Mouse (Mus musculus) olfactory bulb, adult 2 months (tissue): ENCODE measurements around the gene Ascc1. TPM values are rescaled to one million over a fixed set of nuclear protein-coding genes. Genes with fewer than 3 reads are reported as not detected.

Experiments used
- H3K27ac ChIP-seq: fragments of 200-500 bp; 2 replicates; pipeline ENCODE4 v1.5.1; 2012; ENCODE audit warnings: low read depth, low read length; ENCODE audit not compliant: insufficient read depth
- H3K4me1 ChIP-seq: fragments of 200-500 bp; 2 replicates; pipeline ENCODE4 v1.6.1; 2012; ENCODE audit warnings: low read length; ENCODE audit not compliant: control insufficient read depth, insufficient read depth
- H3K4me3 ChIP-seq: fragments of 200-500 bp; 2 replicates; pipeline ENCODE4 v1.5.1; 2012; ENCODE audit warnings: mild to moderate bottlenecking, low read depth, low read length, moderate library complexity; ENCODE audit not compliant: insufficient read depth
- CTCF ChIP-seq: fragments of 200-500 bp; IDR thresholded peaks from 2 replicates; pipeline ENCODE4 v1.5.1; 2012; ENCODE audit warnings: low read depth, mild to moderate bottlenecking, low read length, moderate library complexity; ENCODE audit not compliant: insufficient read depth
- POLR2A ChIP-seq: fragments of 200-500 bp; IDR thresholded peaks from 2 replicates; pipeline ENCODE4 v1.6.1; 2012; ENCODE audit warnings: mild to moderate bottlenecking, low read depth, low read length, moderate library complexity; ENCODE audit not compliant: insufficient read depth
- WGBS: fragments of 180-500 bp; shearing (Covaris S2); methylation state at CpG from one replicate; pipeline ENCODE4 v1.1.7; 2018; 5-methylcytosine and 5-hydroxymethylcytosine counted together
- polyA plus RNA-seq: library from polyadenylated mRNA; stranded (reverse); fragments of >200 nt; gene quantifications from 2 replicates; pipeline ENCODE4 v1.2.4, GENCODE M21; 2012; ENCODE audit warnings: low replicate concordance; ENCODE audit not compliant: missing spikeins, insufficient read depth, insufficient read length

Gene Ascc1
- polyA plus RNA-seq, 1 experiment = not detected

- no peak for TF ChIP-seq CTCF
- no peak for TF ChIP-seq POLR2A
- Histone ChIP-seq H3K27ac (no peak overlapping the region), H3K4me1 (peaks cover 14% of the 10 kb centered on the region), H3K4me3 (no peak overlapping the region)
- 80% methylated on average over 8 of the region's 8 CpGs for WGBS
Observed at GRCm38 (mm10) chr10:60042350-60042922, 39.8 kb downstream of the Ascc1 start.

DNA sequence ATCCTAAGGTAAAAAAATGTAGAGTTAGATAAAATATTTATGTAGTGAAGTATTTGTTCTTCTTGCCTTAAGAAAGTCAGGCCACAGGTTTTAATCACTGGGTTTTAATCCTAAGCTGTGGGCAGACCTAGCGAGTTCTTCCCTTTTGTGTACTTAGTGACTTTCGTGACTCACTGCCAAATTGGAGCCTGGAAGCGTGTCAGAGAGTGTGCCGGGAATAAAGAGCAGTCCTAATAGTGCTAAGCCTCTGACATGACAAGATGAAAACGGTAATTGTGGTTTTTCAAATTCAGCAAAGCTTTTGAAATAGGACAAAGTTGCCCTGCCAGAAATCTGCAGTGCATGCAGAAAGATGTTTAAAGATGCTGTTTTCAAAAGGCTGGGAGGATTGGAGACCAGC is 44.1 kb downstream of the Ascc1 start:
- WGBS = 7% methylated on average over 5 of the region's 5 CpGs
- TF ChIP-seq CTCF = no peak
- TF ChIP-seq POLR2A = no peak
- peak overlapping the region; percentile 90 for H3K27ac ChIP-seq
- H3K4me3 ChIP-seq = no peak overlapping the region
- peaks cover 13% of the 10 kb centered on the region for H3K4me1 ChIP-seq

DNA sequence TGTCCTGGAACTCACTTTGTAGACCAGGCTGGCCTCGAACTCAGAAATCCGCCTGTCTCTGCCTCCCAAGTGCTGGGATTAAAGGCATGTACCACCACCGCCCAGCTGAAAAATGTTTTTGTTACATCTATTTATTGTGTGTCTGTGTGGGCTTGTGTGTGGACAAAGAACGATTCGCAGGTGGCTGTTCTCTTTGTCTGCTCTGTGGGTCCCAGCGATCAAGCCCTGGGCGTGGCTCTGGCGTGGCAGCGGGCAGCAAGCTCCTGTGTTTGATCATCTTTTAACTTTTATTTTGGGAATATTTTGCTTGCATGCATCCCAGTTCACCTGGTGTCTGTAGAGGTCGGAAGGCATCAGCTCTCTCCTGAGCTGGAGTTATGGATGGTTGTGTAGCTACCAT is 48.0 kb downstream of the Ascc1 start:
- 95% methylated on average over 10 of the region's 10 CpGs for WGBS
- no peak overlapping the region for H3K27ac ChIP-seq
- TF ChIP-seq CTCF = no peak
- no peak for TF ChIP-seq POLR2A
- peaks cover 5% of the 10 kb centered on the region; the same call in 1 of the 2 replicates for H3K4me1 ChIP-seq
- no peak overlapping the region for H3K4me3 ChIP-seq

DNA sequence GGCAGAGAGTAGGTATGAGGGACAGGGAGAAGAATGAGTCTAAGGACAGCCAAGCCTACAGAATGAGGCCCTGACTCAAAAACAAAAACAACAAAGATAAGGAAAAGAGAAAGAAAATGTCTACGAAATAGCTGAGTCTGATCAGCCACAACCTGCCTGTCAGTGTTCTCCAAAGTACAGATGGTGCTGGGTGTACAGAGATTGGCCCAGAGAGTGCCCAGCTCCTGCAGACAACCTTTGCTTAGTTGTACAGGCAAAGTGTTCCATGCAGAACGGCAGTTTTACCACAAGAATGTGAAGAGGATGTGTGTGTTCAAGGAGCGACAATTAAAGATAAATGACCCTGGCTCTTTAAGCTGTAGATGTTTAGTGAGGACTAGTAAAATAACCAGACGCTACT is 50.5 kb downstream of the Ascc1 start:
- Histone ChIP-seq H3K4me1 (peaks cover 3% of the 10 kb centered on the region; the same call in 1 of the 2 replicates), H3K4me3 (no peak overlapping the region), H3K27ac (no peak overlapping the region)
- 91% methylated on average over 4 of the region's 4 CpGs for WGBS
- no peak for TF ChIP-seq CTCF
- TF ChIP-seq POLR2A = no peak

GRCm38 (mm10) chr10:60062173-60062572 is 59.6 kb downstream of the Ascc1 start:
- H3K4me1 ChIP-seq = no peaks in the 10 kb centered on the region
- TF ChIP-seq CTCF (no peak), POLR2A (no peak)
- H3K4me3 ChIP-seq = no peak overlapping the region
- WGBS = 91% methylated on average over 5 of the region's 5 CpGs
- H3K27ac ChIP-seq = no peak overlapping the region

GRCm38 (mm10) chr10:60062931-60063330 is 60.3 kb downstream of the Ascc1 start:
- Histone ChIP-seq H3K4me3 (no peak overlapping the region), H3K4me1 (no peaks in the 10 kb centered on the region), H3K27ac (no peak overlapping the region)
- 65% methylated on average over 5 of the region's 5 CpGs for WGBS
- TF ChIP-seq POLR2A (no peak), CTCF (no peak)

DNA sequence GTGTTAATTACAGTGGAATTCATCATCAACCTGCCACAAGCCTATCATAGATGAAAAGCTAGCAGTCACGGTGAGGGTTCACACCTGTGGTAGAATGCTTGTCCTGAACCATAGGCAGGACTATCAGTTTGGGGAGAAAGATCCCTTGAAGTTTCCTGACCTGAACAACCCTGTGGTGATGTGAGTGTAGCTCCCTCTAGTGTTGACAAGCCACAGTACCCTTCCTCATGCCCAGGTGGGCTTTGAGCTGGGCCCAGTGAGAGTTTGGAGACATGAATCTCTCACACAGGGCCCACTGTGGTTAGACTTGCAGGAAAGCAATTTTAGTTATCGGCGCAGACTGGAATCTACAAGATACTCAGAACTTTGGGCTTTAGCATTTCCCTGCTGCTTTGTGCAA is 63.9 kb downstream of the Ascc1 start:
- 79% methylated on average over 3 of the region's 3 CpGs for WGBS
- Histone ChIP-seq H3K4me3 (no peak overlapping the region), H3K27ac (no peak overlapping the region), H3K4me1 (no peaks in the 10 kb centered on the region)
- TF ChIP-seq CTCF = no peak
- no peak for TF ChIP-seq POLR2A

DNA sequence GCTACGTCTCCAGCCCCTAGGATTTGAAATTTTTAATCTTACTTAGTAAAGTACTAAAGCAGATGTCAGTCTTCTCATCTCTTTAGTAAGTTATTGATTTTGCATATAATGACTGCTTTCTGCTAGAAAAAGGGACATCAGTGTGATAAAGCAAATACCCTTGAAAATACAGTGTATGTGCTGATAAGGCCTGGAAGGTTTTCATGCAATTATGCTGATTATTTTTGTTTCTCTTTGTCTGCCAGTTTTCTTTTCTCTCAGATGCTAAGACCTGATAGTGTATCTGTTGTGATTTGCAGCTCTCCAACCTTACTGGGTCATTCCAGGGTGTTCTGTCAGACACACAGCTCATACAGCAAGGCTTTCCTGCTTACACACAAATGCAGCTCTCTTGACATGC is 72.6 kb downstream of the Ascc1 start:
- Histone ChIP-seq H3K27ac (no peak overlapping the region), H3K4me1 (peaks cover 10% of the 10 kb centered on the region), H3K4me3 (no peak overlapping the region)
- 98% methylated on average over 1 of the region's 1 CpGs for WGBS
- no peak for TF ChIP-seq POLR2A
- no peak for TF ChIP-seq CTCF

- Histone ChIP-seq H3K27ac (no peak overlapping the region), H3K4me1 (peaks cover 25% of the 10 kb centered on the region), H3K4me3 (no peak overlapping the region)
- 95% methylated on average over 7 of the region's 7 CpGs for WGBS
- TF ChIP-seq CTCF (no peak), POLR2A (no peak)
Observed at GRCm38 (mm10) chr10:60077226-60077625, 74.6 kb downstream of the Ascc1 start.
